Mouse (Mus musculus) megakaryocyte, embryonic 14.5 days (primary cell): ENCODE results near the gene Ptpn13.

Source experiments
- FLI1 ChIP-seq: IDR thresholded peaks from 2 replicates; pipeline ENCODE4 v1.6.1; 2012; ENCODE audit warnings: low read length, inconsistent platforms, mixed read lengths
- GATA1 ChIP-seq: IDR thresholded peaks from 3 replicates; pipeline ENCODE4 v1.6.1; 2012; ENCODE audit warnings: mixed read lengths, low read length, inconsistent platforms, borderline replicate concordance

- TF ChIP-seq FLI1 (no peak), GATA1 (no peak)
Observed at GRCm38 (mm10) chr5:103591846-103592245, 166.9 kb downstream of the Ptpn13 start.
